ENCODE assay signal across 12 mouse cellular contexts in genomic region chr3:88541622-88542401, GRCm38 (mm10). TPM values are rescaled to one million over a fixed set of nuclear protein-coding genes. Genes with fewer than 3 reads are reported as not detected.
DNase-seq lines count a peak whose midpoint lies in the region; ATAC-seq and TF ChIP-seq lines count a peak whose summit lies in the region.
"Had no signal": no experiment of that assay in that cellular context is flagged by ENCODE, and none has a peak within 500 bp of the region (broad histone marks: within the 10 kb centered on the region; RNA-seq: fewer than 3 reads in every experiment).

No protein-coding gene starts in this region.

- no peak overlapping the region; the same call in 1 of the 2 replicates for H3K27ac ChIP-seq in neural tube, embryonic 12.5 days
- H3K27ac ChIP-seq in embryonic facial prominence, embryonic 13.5 days = peak overlapping the region; percentile 66
- H3K27ac ChIP-seq in hindbrain, postnatal 0 days = peak overlapping the region; percentile 76
- H3K27ac ChIP-seq in neural tube, embryonic 14.5 days (ENCODE audit: low read depth, low read length) = 0 out of 2 replicates have a peak overlapping the region, but pooled peaks have one; percentile 30
- H3K27ac ChIP-seq: lung, embryonic 15.5 days had no signal

- ATAC-seq in neural tube, embryonic 12.5 days (ENCODE audit: low FRiP score, low read depth) = peak; percentile 15; the same call in 1 of the 2 replicates
- ATAC-seq in embryonic facial prominence, embryonic 13.5 days (ENCODE audit: insufficient number of reproducible peaks, insufficient read depth, low FRiP score, low TSS enrichment, low read depth) = 0 out of 2 replicates have a peak, but pooled peaks have one; percentile 34
- peak; percentile 67 for ATAC-seq in hindbrain, postnatal 0 days
- peak; percentile 36; the same call in 1 of the 2 replicates for ATAC-seq in neural tube, embryonic 14.5 days (ENCODE audit: low read depth)

- H3K36me3 ChIP-seq in neural tube, embryonic 12.5 days = peaks cover 36% of the 10 kb centered on the region
- H3K36me3 ChIP-seq in embryonic facial prominence, embryonic 13.5 days = peaks cover 38% of the 10 kb centered on the region
- peaks cover 21% of the 10 kb centered on the region for H3K36me3 ChIP-seq in hindbrain, postnatal 0 days (ENCODE audit: insufficient read depth, low read length)
- peaks cover 32% of the 10 kb centered on the region for H3K36me3 ChIP-seq in neural tube, embryonic 14.5 days (ENCODE audit: control insufficient read depth, insufficient read depth, low read length)

- H3K4me2 ChIP-seq in neural tube, embryonic 12.5 days (replicated peaks) = no peak overlapping the region; the same call in 1 of the 2 replicates
- no peak overlapping the region for H3K4me2 ChIP-seq in embryonic facial prominence, embryonic 13.5 days
- no peak overlapping the region for H3K4me2 ChIP-seq in hindbrain, postnatal 0 days (ENCODE audit: low read depth, low read length)
- no peak overlapping the region for H3K4me2 ChIP-seq in neural tube, embryonic 14.5 days (ENCODE audit: low read depth, low read length)
- H3K4me2 ChIP-seq: lung, embryonic 15.5 days had no signal

- H3K9me3 ChIP-seq in neural tube, embryonic 12.5 days = no peaks in the 10 kb centered on the region
- H3K9me3 ChIP-seq in embryonic facial prominence, embryonic 13.5 days = no peaks in the 10 kb centered on the region
- H3K9me3 ChIP-seq in hindbrain, postnatal 0 days (ENCODE audit: low read length) = no peaks in the 10 kb centered on the region
- H3K9me3 ChIP-seq in neural tube, embryonic 14.5 days (ENCODE audit: control insufficient read depth, low read length) = no peaks in the 10 kb centered on the region
- H3K9me3 ChIP-seq: lung, embryonic 15.5 days had no signal

- H3K9ac ChIP-seq in neural tube, embryonic 12.5 days = no peak overlapping the region
- H3K9ac ChIP-seq in embryonic facial prominence, embryonic 13.5 days = no peak overlapping the region; the same call in 1 of the 2 replicates
- H3K9ac ChIP-seq in hindbrain, postnatal 0 days (replicated peaks; ENCODE audit: low read length) = no peak overlapping the region
- no peak overlapping the region for H3K9ac ChIP-seq in neural tube, embryonic 14.5 days (replicated peaks; ENCODE audit: low read depth, low read length)
- H3K9ac ChIP-seq: lung, embryonic 15.5 days had no signal

- no peak for DNase-seq in neural tube, embryonic 10.5 days (ENCODE audit: extremely low spot score, low spot score)
- DNase-seq in hindbrain, postnatal 0 days (ENCODE audit: low spot score) = peak; percentile 81
- DNase-seq in frontal cortex, postnatal 10 days (ENCODE audit: low spot score in 2 of 2) = no peak
- DNase-seq in ovary, postnatal 14 days (ENCODE audit: low spot score) = no peak
- DNase-seq in layer of hippocampus, postnatal 10 days (ENCODE audit: low spot score in 2 of 2) = no peak
- DNase-seq: layer of hippocampus, adult 9-11 months had no signal

- WGBS in neural tube, embryonic 12.5 days = 75% methylated on average over 7 of the region's 7 CpGs
- 54% methylated on average over 7 of the region's 7 CpGs for WGBS in embryonic facial prominence, embryonic 13.5 days
- 44% methylated on average over 6 of the region's 7 CpGs for WGBS in hindbrain, postnatal 0 days
- WGBS in neural tube, embryonic 14.5 days = 49% methylated on average over 7 of the region's 7 CpGs

- no peak overlapping the region for H3K4me3 ChIP-seq in neural tube, embryonic 12.5 days
- H3K4me3 ChIP-seq in embryonic facial prominence, embryonic 13.5 days = no peak overlapping the region
- H3K4me3 ChIP-seq in hindbrain, postnatal 0 days (ENCODE audit: low read length) = no peak overlapping the region
- H3K4me3 ChIP-seq in neural tube, embryonic 14.5 days (ENCODE audit: low read depth, low read length) = no peak overlapping the region
- H3K4me3 ChIP-seq: lung, embryonic 15.5 days had no signal

- no peaks in the 10 kb centered on the region for H3K27me3 ChIP-seq in neural tube, embryonic 12.5 days (replicated peaks)
- no peaks in the 10 kb centered on the region for H3K27me3 ChIP-seq in embryonic facial prominence, embryonic 13.5 days
- H3K27me3 ChIP-seq in hindbrain, postnatal 0 days (ENCODE audit: insufficient read depth, low read length) = no peaks in the 10 kb centered on the region
- H3K27me3 ChIP-seq in neural tube, embryonic 14.5 days (ENCODE audit: control insufficient read depth, insufficient read depth, low read length) = no peaks in the 10 kb centered on the region
- H3K27me3 ChIP-seq: lung, embryonic 15.5 days had no signal

- H3K4me1 ChIP-seq in neural tube, embryonic 12.5 days = peaks cover 50% of the 10 kb centered on the region
- peaks cover 53% of the 10 kb centered on the region for H3K4me1 ChIP-seq in embryonic facial prominence, embryonic 13.5 days
- peaks cover 11% of the 10 kb centered on the region for H3K4me1 ChIP-seq in hindbrain, postnatal 0 days (ENCODE audit: insufficient read depth, low read length)
- H3K4me1 ChIP-seq in neural tube, embryonic 14.5 days (ENCODE audit: control insufficient read depth, insufficient read depth, low read length) = peaks cover 22% of the 10 kb centered on the region

- TF ChIP-seq CTCF in hindbrain, postnatal 0 days (IDR thresholded peaks at IDR 0.05; ENCODE audit: low read depth) = no peak

RNA-seq across cellular contexts. Expression of gene Rab25, which starts 6.3 kb away (rescaled TPM):
- polyA plus RNA-seq in neural tube, embryonic 12.5 days (2016; fragmentation: Nextera tagmentation; extraction: Ambion mirVana) = 0.29 and 0.57 TPM in 2 replicates
- 18.6 and 19.5 TPM in 2 replicates for polyA plus RNA-seq in embryonic facial prominence, embryonic 13.5 days (2015; fragmentation: Nextera tagmentation; extraction: Ambion mirVana)
- total RNA-seq in hindbrain, postnatal 0 days (2014; rRNA removed) = not detected in 2 replicates
- polyA plus RNA-seq in hindbrain, postnatal 0 days (2015; fragmentation: Nextera tagmentation; extraction: Ambion mirVana) = 0.44 and 1.3 TPM in 2 replicates
- polyA plus RNA-seq in neural tube, embryonic 14.5 days (2014; fragmentation: Nextera tagmentation; extraction: Ambion mirVana) = not detected in 2 replicates
- total RNA-seq in layer of hippocampus, postnatal 10 days (2021) = not detected
- total RNA-seq: gastrocnemius, adult 8-10 months; hematopoietic stem cell, adult 5-6 weeks had no signal

RNA-seq across cellular contexts. Expression of gene Mex3a, which starts 9.6 kb away (rescaled TPM):
- 41.9 and 43.3 TPM in 2 replicates for polyA plus RNA-seq in neural tube, embryonic 12.5 days (2016; fragmentation: Nextera tagmentation; extraction: Ambion mirVana)
- polyA plus RNA-seq in embryonic facial prominence, embryonic 13.5 days (2015; fragmentation: Nextera tagmentation; extraction: Ambion mirVana) = 32.2 and 33.4 TPM in 2 replicates
- 52.3 and 54.5 TPM in 2 replicates for total RNA-seq in hindbrain, postnatal 0 days (2014; rRNA removed)
- 13.9 and 15.3 TPM in 2 replicates for polyA plus RNA-seq in hindbrain, postnatal 0 days (2015; fragmentation: Nextera tagmentation; extraction: Ambion mirVana)
- 34.0 and 35.3 TPM in 2 replicates for polyA plus RNA-seq in neural tube, embryonic 14.5 days (2014; fragmentation: Nextera tagmentation; extraction: Ambion mirVana)
- 10 to 100 TPM; 17.0 to 18.5 TPM for total RNA-seq in layer of hippocampus, postnatal 10 days (2021)

RNA-seq across cellular contexts. Expression of gene Lamtor2, which starts 11.1 kb away (rescaled TPM):
- 143 and 145 TPM in 2 replicates for polyA plus RNA-seq in neural tube, embryonic 12.5 days (2016; fragmentation: Nextera tagmentation; extraction: Ambion mirVana)
- 164 and 169 TPM in 2 replicates for polyA plus RNA-seq in embryonic facial prominence, embryonic 13.5 days (2015; fragmentation: Nextera tagmentation; extraction: Ambion mirVana)
- total RNA-seq in hindbrain, postnatal 0 days (2014; rRNA removed) = 45.1 and 59.2 TPM in 2 replicates
- 189 and 198 TPM in 2 replicates for polyA plus RNA-seq in hindbrain, postnatal 0 days (2015; fragmentation: Nextera tagmentation; extraction: Ambion mirVana)
- polyA plus RNA-seq in neural tube, embryonic 14.5 days (2014; fragmentation: Nextera tagmentation; extraction: Ambion mirVana) = 97.0 and 106 TPM in 2 replicates
- total RNA-seq in layer of hippocampus, postnatal 10 days (2021) = 100 to 1,000 TPM; 117 to 126 TPM

RNA-seq across cellular contexts. Expression of gene Ubqln4, which starts 11.7 kb away (rescaled TPM):
- 60.0 and 61.6 TPM in 2 replicates for polyA plus RNA-seq in neural tube, embryonic 12.5 days (2016; fragmentation: Nextera tagmentation; extraction: Ambion mirVana)
- 43.0 and 44.6 TPM in 2 replicates for polyA plus RNA-seq in embryonic facial prominence, embryonic 13.5 days (2015; fragmentation: Nextera tagmentation; extraction: Ambion mirVana)
- total RNA-seq in hindbrain, postnatal 0 days (2014; rRNA removed) = 119 and 131 TPM in 2 replicates
- 29.4 and 29.8 TPM in 2 replicates for polyA plus RNA-seq in hindbrain, postnatal 0 days (2015; fragmentation: Nextera tagmentation; extraction: Ambion mirVana)
- 43.5 and 44.1 TPM in 2 replicates for polyA plus RNA-seq in neural tube, embryonic 14.5 days (2014; fragmentation: Nextera tagmentation; extraction: Ambion mirVana)
- total RNA-seq in layer of hippocampus, postnatal 10 days (2021) = 10 to 100 TPM; 79.9 to 81.8 TPM

RNA-seq across cellular contexts. Expression of gene Lmna, which starts 32.1 kb away (rescaled TPM):
- polyA plus RNA-seq in neural tube, embryonic 12.5 days (2016; fragmentation: Nextera tagmentation; extraction: Ambion mirVana) = 27.6 and 27.9 TPM in 2 replicates
- polyA plus RNA-seq in embryonic facial prominence, embryonic 13.5 days (2015; fragmentation: Nextera tagmentation; extraction: Ambion mirVana) = 311 and 321 TPM in 2 replicates
- 59.7 and 60.8 TPM in 2 replicates for total RNA-seq in hindbrain, postnatal 0 days (2014; rRNA removed)
- polyA plus RNA-seq in hindbrain, postnatal 0 days (2015; fragmentation: Nextera tagmentation; extraction: Ambion mirVana) = 59.1 and 61.1 TPM in 2 replicates
- polyA plus RNA-seq in neural tube, embryonic 14.5 days (2014; fragmentation: Nextera tagmentation; extraction: Ambion mirVana) = 41.0 and 41.4 TPM in 2 replicates
- total RNA-seq in layer of hippocampus, postnatal 10 days (2021) = 10 to 100 TPM; 46.2 to 50.5 TPM

Comparison
In these comparisons a context has a peak if more than half of its experiments do, and no peak if none do; other contexts are left out.
1. ATAC-seq: peak in every context shown above with its lines; median percentile 67 in hindbrain, postnatal 0 days; 36 in neural tube, embryonic 14.5 days; 34 in embryonic facial prominence, embryonic 13.5 days; 15 in neural tube, embryonic 12.5 days.